Mouse (Mus musculus) ES-E14 (cell line): Measurements from ENCODE around the gene Lrmp.

Experiments used
- CHD2 ChIP-seq: IDR thresholded peaks from 2 replicates; pipeline ENCODE4 v1.6.1; 2014; ENCODE audit warnings: mild to moderate bottlenecking, low read depth, low read length, inconsistent platforms
- HCFC1 ChIP-seq: IDR thresholded peaks from 2 replicates; pipeline ENCODE4 v1.6.1; 2012; ENCODE audit warnings: low read length, inconsistent platforms, borderline replicate concordance; ENCODE audit not compliant: insufficient read depth
- MAFK ChIP-seq: IDR thresholded peaks from 2 replicates; pipeline ENCODE4 v1.6.1; 2014; ENCODE audit warnings: mild to moderate bottlenecking, low read depth, low read length, inconsistent platforms; ENCODE audit not compliant: insufficient read depth
- ZC3H11A ChIP-seq: IDR thresholded peaks from 2 replicates; pipeline ENCODE4 v1.6.1; 2012; ENCODE audit warnings: low read depth, mild to moderate bottlenecking, inconsistent platforms, low read length, borderline replicate concordance
- ZNF384 ChIP-seq: IDR thresholded peaks from 2 replicates; pipeline ENCODE4 v1.6.1; 2012; ENCODE audit warnings: low read depth, low read length, inconsistent platforms

- TF ChIP-seq HCFC1 (no peak), ZC3H11A (no peak), CHD2 (no peak), ZNF384 (no peak), MAFK (no peak)
These were observed 33.6 kb downstream of the Lrmp start for GRCm38 (mm10) chr6:145149054-145149453.
